Comparison of ENCODE assay signal across 26 mouse cellular contexts in the genomic region with DNA sequence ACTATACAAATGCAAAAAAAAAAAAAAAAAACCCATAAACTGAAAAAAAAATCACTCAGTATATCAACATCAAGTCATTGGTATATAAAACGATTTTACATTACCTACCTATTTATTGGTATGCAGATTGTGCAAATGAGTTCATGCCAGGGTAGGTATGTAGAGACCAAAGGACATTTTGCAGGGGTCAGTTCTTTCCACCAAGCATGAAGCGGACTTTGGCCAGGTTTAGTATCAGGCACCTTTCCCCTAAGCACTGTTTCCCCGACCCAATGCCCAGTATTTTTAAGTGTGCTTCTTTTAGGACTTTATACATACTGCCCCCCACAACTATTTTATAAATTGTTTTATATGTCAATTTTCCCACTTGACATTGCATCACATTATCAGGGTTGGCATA. TPM values are rescaled to one million over a fixed set of nuclear protein-coding genes. Genes with fewer than 3 reads are reported as not detected.
DNase-seq lines count a peak whose midpoint lies in the region; ATAC-seq lines count a peak whose summit lies in the region.
"Had no signal": no experiment of that assay in that cellular context is flagged by ENCODE, and none has a peak within 500 bp of the region (broad histone marks: within the 10 kb centered on the region; RNA-seq: fewer than 3 reads in every experiment).

No protein-coding gene starts in this region.

- H3K9ac ChIP-seq in kidney, embryonic 14.5 days (ENCODE audit: low read depth, low read length) = no peak overlapping the region
- H3K9ac ChIP-seq: forebrain, embryonic 13.5 days; heart, embryonic 13.5 days; hindbrain, embryonic 14.5 days had no signal

- no peak for ATAC-seq in kidney, embryonic 14.5 days (ENCODE audit: low FRiP score, low TSS enrichment)
- no peak for ATAC-seq in frontal cortex, adult (ENCODE audit: low TSS enrichment)
- ATAC-seq: forebrain, embryonic 13.5 days; forebrain, embryonic 16.5 days; hindbrain, postnatal 0 days; Patski had no signal

- no peak overlapping the region for H3K4me2 ChIP-seq in kidney, embryonic 14.5 days (replicated peaks; ENCODE audit: low read depth, low read length)
- H3K4me2 ChIP-seq: forebrain, embryonic 13.5 days; heart, embryonic 13.5 days; hindbrain, embryonic 14.5 days had no signal

- H3K4me3 ChIP-seq in kidney, embryonic 14.5 days (ENCODE audit: low read length) = no peak overlapping the region
- H3K4me3 ChIP-seq: forebrain, embryonic 10.5 days; forebrain, embryonic 13.5 days; gastrocnemius, adult 2 months; heart, embryonic 10.5 days; heart, embryonic 13.5 days had no signal

- no peak overlapping the region for H3K27ac ChIP-seq in kidney, embryonic 14.5 days (ENCODE audit: low read depth, low read length)
- H3K27ac ChIP-seq: forebrain, embryonic 10.5 days; forebrain, embryonic 13.5 days; gastrocnemius, adult 2 months; heart, embryonic 10.5 days; heart, embryonic 13.5 days; hindbrain, embryonic 14.5 days; hindbrain, postnatal 0 days had no signal

- H3K4me1 ChIP-seq in kidney, embryonic 14.5 days (ENCODE audit: control insufficient read depth, insufficient read depth, low read length) = no peaks in the 10 kb centered on the region
- H3K4me1 ChIP-seq: forebrain, embryonic 13.5 days; heart, embryonic 10.5 days; heart, embryonic 13.5 days had no signal

- H3K27me3 ChIP-seq in kidney, embryonic 14.5 days (ENCODE audit: control insufficient read depth, insufficient read depth, low read length) = no peaks in the 10 kb centered on the region
- H3K27me3 ChIP-seq: CH12.LX; forebrain, embryonic 13.5 days; heart, embryonic 13.5 days; Patski had no signal

- no peaks in the 10 kb centered on the region for H3K36me3 ChIP-seq in kidney, embryonic 14.5 days (ENCODE audit: control insufficient read depth, insufficient read depth, low read length)
- H3K36me3 ChIP-seq: forebrain, embryonic 10.5 days; G1E; heart, embryonic 10.5 days; heart, embryonic 13.5 days had no signal

- WGBS in kidney, embryonic 14.5 days = 88% methylated on average over 3 of the region's 3 CpGs

- H3K9me3 ChIP-seq in kidney, embryonic 14.5 days (ENCODE audit: control insufficient read depth, low read length) = no peaks in the 10 kb centered on the region
- H3K9me3 ChIP-seq: forebrain, embryonic 10.5 days; forebrain, embryonic 13.5 days; G1E; heart, embryonic 10.5 days; heart, embryonic 13.5 days had no signal

- peak; percentile 24 for DNase-seq in kidney, adult 11 months
- DNase-seq in kidney, postnatal 10 days = no peak
- DNase-seq in kidney, adult 8-10 months = peak; percentile 48 to 52
- DNase-seq in kidney, postnatal 25 days = peak; percentile 38 to 49
- DNase-seq: adrenal gland, postnatal 10 days; adrenal gland, postnatal 36 days; B cell, adult 2 months; cerebellum, adult 18-20 months; cerebellum, adult 9-10 months; cerebellum, postnatal 14 days; heart, adult 18-20 months; heart, postnatal 14 days; heart, postnatal 4 days had no signal

RNA-seq across cellular contexts. Expression of gene Ssr3, which starts 27.3 kb away (rescaled TPM):
- polyA plus RNA-seq in kidney, embryonic 14.5 days (2014; fragmentation: Nextera tagmentation; extraction: Ambion mirVana) = 250 and 323 TPM in 2 replicates
